7 mouse cellular contexts compared by ENCODE assay signal in the genomic region with DNA sequence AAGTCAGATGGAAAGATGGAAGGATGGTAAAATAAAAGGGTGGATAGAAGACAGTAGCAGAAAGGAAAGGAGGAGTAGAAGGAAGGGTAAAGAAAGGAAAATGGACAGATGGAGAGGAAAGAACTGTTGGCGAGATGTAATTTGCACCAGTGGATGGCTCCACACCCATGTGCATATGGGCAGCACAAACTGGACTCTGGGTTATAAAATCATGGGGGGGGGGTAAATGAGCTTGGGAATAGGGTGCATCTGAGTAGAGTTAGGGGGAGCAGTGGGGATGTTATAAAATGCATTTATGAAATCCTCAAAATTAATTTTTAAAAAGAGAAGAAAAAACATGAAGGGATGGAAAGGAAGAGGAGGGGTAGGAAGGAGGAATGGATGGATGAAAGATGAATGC. TPM values are rescaled to one million over a fixed set of nuclear protein-coding genes. Genes with fewer than 3 reads are reported as not detected.
DNase-seq lines count a peak whose midpoint lies in the region; ATAC-seq and TF ChIP-seq lines count a peak whose summit lies in the region.

No protein-coding gene starts in this region.

- peak overlapping the region; percentile 52 for H3K4me3 ChIP-seq in lung, postnatal 0 days (ENCODE audit: low read depth, low read length)
- no peak overlapping the region for H3K4me3 ChIP-seq in lung, adult 2 months (replicated peaks; ENCODE audit: extremely low read depth, low read depth, low read length)
- H3K4me3 ChIP-seq in forebrain, embryonic 12.5 days (replicated peaks), result peak overlapping the region; percentile 51
- H3K4me3 ChIP-seq in limb, embryonic 14.5 days (replicated peaks; ENCODE audit: low read length), result peak overlapping the region; percentile 50
- H3K4me3 ChIP-seq in stomach, embryonic 15.5 days (replicated peaks), result peak overlapping the region; percentile 46
- no peak overlapping the region for H3K4me3 ChIP-seq in thymus, adult 2 months (ENCODE audit: control insufficient read depth, insufficient read depth, low read length)

- 84% methylated on average over 1 of the region's 1 CpGs for WGBS in lung, postnatal 0 days
- WGBS in lung, adult 2 months, result 54% methylated on average over 1 of the region's 1 CpGs
- WGBS in forebrain, embryonic 12.5 days, result 64% methylated on average over 1 of the region's 1 CpGs
- 69% methylated on average over 1 of the region's 1 CpGs for WGBS in limb, embryonic 14.5 days
- WGBS in stomach, embryonic 15.5 days, result 70% methylated on average over 1 of the region's 1 CpGs
- 81% methylated on average over 1 of the region's 1 CpGs for WGBS in thymus, adult 2 months

- no peak overlapping the region for H3K9ac ChIP-seq in lung, postnatal 0 days (replicated peaks; ENCODE audit: low read depth)
- H3K9ac ChIP-seq in forebrain, embryonic 12.5 days, result peak overlapping the region; percentile 50; the same call in 1 of the 2 replicates
- peak overlapping the region; percentile 60; the same call in 1 of the 2 replicates for H3K9ac ChIP-seq in limb, embryonic 14.5 days (ENCODE audit: low read depth, low read length, severe bottlenecking)
- no peak overlapping the region for H3K9ac ChIP-seq in stomach, embryonic 15.5 days

- TF ChIP-seq EP300 in lung, postnatal 0 days (IDR thresholded peaks at IDR 0.05), result no peak

- TF ChIP-seq POLR2A in lung, adult 2 months (IDR thresholded peaks at IDR 0.05; ENCODE audit: borderline replicate concordance, extremely low read depth, low read depth, low read length), result no peak
- no peak for TF ChIP-seq POLR2A in limb, embryonic 14.5 days (IDR thresholded peaks at IDR 0.05; ENCODE audit: borderline replicate concordance, extremely low read depth, insufficient read depth, insufficient read length)
- TF ChIP-seq POLR2A in thymus, adult 2 months (IDR thresholded peaks at IDR 0.05; ENCODE audit: control insufficient read depth, extremely low read depth, insufficient read depth, low read length, poor library complexity), result no peak

- no peak for TF ChIP-seq CTCF in lung, postnatal 0 days (IDR thresholded peaks at IDR 0.05)
- no peak for TF ChIP-seq CTCF in lung, adult 2 months (IDR thresholded peaks at IDR 0.05; ENCODE audit: insufficient read depth, low read length)
- no peak for TF ChIP-seq CTCF in thymus, adult 2 months (IDR thresholded peaks at IDR 0.05; ENCODE audit: borderline replicate concordance, control insufficient read depth, extremely low read depth, insufficient read depth, low read length, poor library complexity)

- peak overlapping the region; percentile 51 for H3K4me2 ChIP-seq in lung, postnatal 0 days (replicated peaks; ENCODE audit: low read depth, low read length)
- peak overlapping the region; percentile 47 for H3K4me2 ChIP-seq in forebrain, embryonic 12.5 days
- H3K4me2 ChIP-seq in limb, embryonic 14.5 days (replicated peaks; ENCODE audit: low read depth, low read length, severe bottlenecking), result peak overlapping the region; percentile 46
- peak overlapping the region; percentile 49 for H3K4me2 ChIP-seq in stomach, embryonic 15.5 days

- DNase-seq in lung, postnatal 0 days (ENCODE audit: low spot score), result no peak
- DNase-seq in lung, adult 2 months, result no peak
- no peak for DNase-seq in limb, embryonic 14.5 days (ENCODE audit: low spot score)
- DNase-seq in thymus, adult 2 months, result no peak
- no peak for DNase-seq in layer of hippocampus, postnatal 25 days (ENCODE audit: extremely low spot score in 1 of 2, low spot score in 1 of 2)

- H3K4me1 ChIP-seq in lung, postnatal 0 days (ENCODE audit: insufficient read depth, low read depth, low read length), result no peaks in the 10 kb centered on the region; the same call in 1 of the 2 replicates
- H3K4me1 ChIP-seq in lung, adult 2 months (ENCODE audit: control insufficient read depth, insufficient read depth, low read length), result no peaks in the 10 kb centered on the region; the same call in none of the 2 replicates
- H3K4me1 ChIP-seq in forebrain, embryonic 12.5 days, result no peaks in the 10 kb centered on the region
- peaks cover 6% of the 10 kb centered on the region; the same call in 1 of the 2 replicates for H3K4me1 ChIP-seq in limb, embryonic 14.5 days (ENCODE audit: control insufficient read depth, insufficient read depth, low read length)
- no peaks in the 10 kb centered on the region for H3K4me1 ChIP-seq in stomach, embryonic 15.5 days
- no peaks in the 10 kb centered on the region; the same call in 1 of the 2 replicates for H3K4me1 ChIP-seq in thymus, adult 2 months (replicated peaks; ENCODE audit: control insufficient read depth, insufficient read depth, low read length)

- ATAC-seq in lung, postnatal 0 days, result no peak
- ATAC-seq in forebrain, embryonic 12.5 days (ENCODE audit: low FRiP score), result no peak
- no peak for ATAC-seq in limb, embryonic 14.5 days (ENCODE audit: low FRiP score, low read depth)
- no peak for ATAC-seq in stomach, embryonic 15.5 days (ENCODE audit: insufficient read depth, low FRiP score, low read depth)

- H3K36me3 ChIP-seq in lung, postnatal 0 days (ENCODE audit: insufficient read depth, low read length), result 0 out of 2 replicates have a peak, but pooled peaks cover under 1% of the 10 kb centered on the region
- H3K36me3 ChIP-seq in forebrain, embryonic 12.5 days (replicated peaks), result peaks cover 5% of the 10 kb centered on the region; the same call in 1 of the 2 replicates
- no peaks in the 10 kb centered on the region for H3K36me3 ChIP-seq in limb, embryonic 14.5 days (ENCODE audit: control insufficient read depth, insufficient read depth, low read length)
- no peaks in the 10 kb centered on the region for H3K36me3 ChIP-seq in stomach, embryonic 15.5 days
- 0 out of 2 replicates have a peak, but pooled peaks cover 6% of the 10 kb centered on the region for H3K36me3 ChIP-seq in thymus, adult 2 months (ENCODE audit: control insufficient read depth, insufficient read depth, low read length)

- H3K27ac ChIP-seq in lung, postnatal 0 days (ENCODE audit: low read length), result no peak overlapping the region
- H3K27ac ChIP-seq in forebrain, embryonic 12.5 days, result no peak overlapping the region
- no peak overlapping the region for H3K27ac ChIP-seq in limb, embryonic 14.5 days (replicated peaks; ENCODE audit: low read depth, low read length)
- no peak overlapping the region for H3K27ac ChIP-seq in stomach, embryonic 15.5 days
- no peak overlapping the region for H3K27ac ChIP-seq in thymus, adult 2 months (ENCODE audit: control insufficient read depth, insufficient read depth, low read length)

- no peaks in the 10 kb centered on the region for H3K9me3 ChIP-seq in lung, postnatal 0 days (ENCODE audit: low read length)
- H3K9me3 ChIP-seq in forebrain, embryonic 12.5 days, result no peaks in the 10 kb centered on the region
- H3K9me3 ChIP-seq in limb, embryonic 14.5 days (ENCODE audit: control insufficient read depth, low read length), result no peaks in the 10 kb centered on the region
- H3K9me3 ChIP-seq in stomach, embryonic 15.5 days, result no peaks in the 10 kb centered on the region

- H3K27me3 ChIP-seq in lung, postnatal 0 days (replicated peaks; ENCODE audit: insufficient read depth, low read length), result no peaks in the 10 kb centered on the region
- no peaks in the 10 kb centered on the region for H3K27me3 ChIP-seq in forebrain, embryonic 12.5 days
- H3K27me3 ChIP-seq in limb, embryonic 14.5 days (ENCODE audit: control insufficient read depth, insufficient read depth, low read length), result no peaks in the 10 kb centered on the region
- no peaks in the 10 kb centered on the region for H3K27me3 ChIP-seq in stomach, embryonic 15.5 days (replicated peaks)
- no peaks in the 10 kb centered on the region for H3K27me3 ChIP-seq in thymus, adult 2 months (ENCODE audit: control insufficient read depth, insufficient read depth, low read length)

RNA-seq across cellular contexts. Expression of gene Ids, which starts 0.7 kb away (rescaled TPM):
- polyA plus RNA-seq in lung, postnatal 0 days (2015; fragmentation: Nextera tagmentation; extraction: Ambion mirVana), result 6.6 and 7.0 TPM in 2 replicates
- polyA plus RNA-seq in lung, adult 2 months (2012; rRNA removed), result 56.8 and 71.1 TPM in 2 replicates
- polyA plus RNA-seq in forebrain, embryonic 12.5 days (2016; fragmentation: Nextera tagmentation; extraction: Ambion mirVana), result 5.4 and 5.5 TPM in 2 replicates
- polyA plus RNA-seq in limb, embryonic 14.5 days (2012; rRNA removed), result 22.5 and 28.7 TPM in 2 replicates
- polyA plus RNA-seq in limb, embryonic 14.5 days (2014; fragmentation: Nextera tagmentation; extraction: Ambion mirVana), result 4.9 TPM in 2 replicates
- polyA plus RNA-seq in stomach, embryonic 15.5 days (2015; fragmentation: Nextera tagmentation; extraction: Ambion mirVana), result 3.4 and 3.8 TPM in 2 replicates
- 19.4 and 21.6 TPM in 2 replicates for polyA plus RNA-seq in thymus, adult 2 months (2012; rRNA removed)
- total RNA-seq in layer of hippocampus, postnatal 25 days (2021), result 100 to 1,000 TPM; 285 to 292 TPM

RNA-seq across cellular contexts. Expression of gene 1110012L19Rik, which starts 21.5 kb away (rescaled TPM):
- 32.4 and 37.1 TPM in 2 replicates for polyA plus RNA-seq in lung, postnatal 0 days (2015; fragmentation: Nextera tagmentation; extraction: Ambion mirVana)
- 4.6 and 7.1 TPM in 2 replicates for polyA plus RNA-seq in lung, adult 2 months (2012; rRNA removed)
- polyA plus RNA-seq in forebrain, embryonic 12.5 days (2016; fragmentation: Nextera tagmentation; extraction: Ambion mirVana), result 27.0 and 30.7 TPM in 2 replicates
- 13.5 and 18.9 TPM in 2 replicates for polyA plus RNA-seq in limb, embryonic 14.5 days (2012; rRNA removed)
- polyA plus RNA-seq in limb, embryonic 14.5 days (2014; fragmentation: Nextera tagmentation; extraction: Ambion mirVana), result 26.9 and 31.0 TPM in 2 replicates
- polyA plus RNA-seq in stomach, embryonic 15.5 days (2015; fragmentation: Nextera tagmentation; extraction: Ambion mirVana), result 31.5 and 33.5 TPM in 2 replicates
- polyA plus RNA-seq in thymus, adult 2 months (2012; rRNA removed), result 5.7 and 6.9 TPM in 2 replicates
- total RNA-seq in layer of hippocampus, postnatal 25 days (2021), result 10 to 100 TPM; 13.8 to 17.2 TPM

Comparison
In these comparisons a context has a peak if more than half of its experiments do, and no peak if none do; other contexts are left out.
1. H3K4me3 ChIP-seq: peak in lung, postnatal 0 days (single experiment), forebrain, embryonic 12.5 days (single experiment), limb, embryonic 14.5 days (single experiment) and stomach, embryonic 15.5 days (single experiment); none in lung, adult 2 months (single experiment) and thymus, adult 2 months (single experiment).
2. H3K9ac ChIP-seq: peak in forebrain, embryonic 12.5 days (single experiment) and limb, embryonic 14.5 days (single experiment); none in lung, postnatal 0 days (single experiment) and stomach, embryonic 15.5 days (single experiment).
3. Peak in every context shown above with its lines, with median percentiles within 50 percentile points of each other: H3K4me2 ChIP-seq.